Mouse (Mus musculus) embryonic fibroblast, embryonic 13.5 days (primary cell): ENCODE results near the gene Xlr. TPM values are rescaled to one million over a fixed set of nuclear protein-coding genes. Genes with fewer than 3 reads are reported as not detected.
"Not testable (repeated sequence)": the region's sequence is repeated elsewhere in the genome, so short reads cannot be mapped to it uniquely, and the experiment has no call there.

Experiments
- H3K27ac ChIP-seq: 2 replicates; pipeline ENCODE4 v1.5.1; 2012; ENCODE audit warnings: low read length, control low read depth, inconsistent platforms; ENCODE audit not compliant: insufficient read depth
- H3K4me1 ChIP-seq: 2 replicates; pipeline ENCODE4 v1.6.1; 2011; ENCODE audit warnings: low read length; ENCODE audit not compliant: control insufficient read depth, insufficient read depth
- H3K4me3 ChIP-seq: 2 replicates; pipeline ENCODE4 v1.5.1; 2011; ENCODE audit warnings: mild to moderate bottlenecking, control low read depth, low read length; ENCODE audit not compliant: insufficient read depth
- CTCF ChIP-seq: IDR thresholded peaks from 2 replicates; pipeline ENCODE4 v1.5.1; 2011; ENCODE audit warnings: mild to moderate bottlenecking, control low read depth, low read length, moderate library complexity, borderline replicate concordance; ENCODE audit not compliant: insufficient read depth
- POLR2A ChIP-seq: IDR thresholded peaks from 2 replicates; pipeline ENCODE4 v1.6.1; 2011; ENCODE audit warnings: low read depth, mild to moderate bottlenecking, control low read depth, low read length, moderate library complexity
- polyA plus RNA-seq: library from polyadenylated mRNA; stranded (reverse); fragments of >200 nt; gene quantifications from 2 replicates; pipeline ENCODE4 v1.2.4, GENCODE M21; 2011; ENCODE audit warnings: low read depth; ENCODE audit not compliant: missing spikeins, insufficient read length

The Xlr gene
- polyA plus RNA-seq: 1.5 TPM in 1 of 2 replicates, not detected in the other

DNA sequence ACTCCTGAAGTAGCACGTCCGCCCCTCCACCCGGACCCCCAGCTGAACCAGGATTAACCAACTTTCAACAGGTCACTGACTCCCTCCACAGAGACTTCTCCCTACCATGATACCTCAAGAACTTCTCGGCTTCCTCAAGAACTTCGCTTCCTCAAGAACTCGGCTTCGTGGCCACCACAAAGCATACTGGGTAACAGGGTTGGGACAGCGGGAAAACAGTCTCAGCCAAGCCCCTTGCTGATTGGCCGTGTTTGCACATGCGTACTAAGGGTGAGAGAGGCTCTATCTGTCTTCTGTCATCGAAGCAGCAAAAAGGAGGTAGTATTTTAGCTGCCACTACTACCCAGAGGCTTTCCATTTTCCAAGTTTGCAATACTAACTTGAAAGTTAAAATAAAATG is at the start of gene Xlr:
Gene Xlr (minus strand): TSS at position 188 of the 400 bp plus-strand sequence.
- not testable (repeated sequence) for H3K27ac ChIP-seq, H3K4me1 ChIP-seq, H3K4me3 ChIP-seq

DNA sequence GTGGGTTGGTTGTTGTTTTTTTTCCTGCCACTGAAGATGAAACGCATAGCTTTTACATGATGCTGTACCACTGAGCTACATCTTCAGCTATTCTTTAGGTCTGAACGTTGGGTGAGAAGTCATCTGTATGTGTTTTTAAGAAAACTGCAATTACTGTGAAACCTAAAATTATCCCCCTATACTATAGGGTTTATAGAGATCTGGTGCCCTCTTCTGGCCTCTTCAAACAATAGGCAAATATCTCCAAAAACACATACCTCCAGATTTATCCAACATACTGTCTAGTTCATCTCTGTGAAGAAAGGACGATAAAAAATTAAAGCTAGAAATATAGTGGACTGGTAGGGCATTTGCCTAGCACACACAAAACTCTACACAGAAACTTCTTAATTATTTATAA is 1.6 kb upstream of the Xlr start:
- no peak overlapping the region for H3K27ac ChIP-seq
- no peaks in the 10 kb centered on the region for H3K4me1 ChIP-seq
- TF ChIP-seq POLR2A (no peak), CTCF (no peak)
- no peak overlapping the region for H3K4me3 ChIP-seq

DNA sequence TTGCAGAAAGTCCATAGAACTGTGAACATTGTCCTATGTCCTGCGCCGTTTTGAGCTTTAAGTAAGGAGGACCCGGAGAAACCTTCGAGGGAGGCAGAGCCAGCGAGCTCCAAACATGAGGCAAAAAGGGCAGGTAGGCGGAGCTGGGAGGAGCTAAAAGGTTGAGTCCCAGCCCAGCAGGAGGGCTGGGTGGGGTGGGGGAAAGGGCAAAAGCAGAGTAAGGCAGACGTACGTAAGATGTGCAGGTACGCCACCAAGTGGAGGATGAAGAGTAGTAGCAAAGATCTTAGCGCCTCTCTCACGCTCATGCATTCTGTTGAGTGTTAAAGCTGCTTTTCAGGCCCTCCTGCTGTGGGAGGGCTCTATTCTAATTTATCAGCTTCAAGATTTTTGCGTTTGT is 21.2 kb downstream of the Xlr start, which contains the start of gene Zfp36l3:
Gene Zfp36l3 (minus strand): TSS at position 119 of the 400 bp plus-strand sequence.
- TF ChIP-seq POLR2A (no peak), CTCF (no peak)
- H3K4me3 ChIP-seq: no peak within 1 kb of the TSS
- H3K27ac ChIP-seq: no peak within 1 kb of the TSS
- no peaks in the 10 kb centered on the region for H3K4me1 ChIP-seq

DNA sequence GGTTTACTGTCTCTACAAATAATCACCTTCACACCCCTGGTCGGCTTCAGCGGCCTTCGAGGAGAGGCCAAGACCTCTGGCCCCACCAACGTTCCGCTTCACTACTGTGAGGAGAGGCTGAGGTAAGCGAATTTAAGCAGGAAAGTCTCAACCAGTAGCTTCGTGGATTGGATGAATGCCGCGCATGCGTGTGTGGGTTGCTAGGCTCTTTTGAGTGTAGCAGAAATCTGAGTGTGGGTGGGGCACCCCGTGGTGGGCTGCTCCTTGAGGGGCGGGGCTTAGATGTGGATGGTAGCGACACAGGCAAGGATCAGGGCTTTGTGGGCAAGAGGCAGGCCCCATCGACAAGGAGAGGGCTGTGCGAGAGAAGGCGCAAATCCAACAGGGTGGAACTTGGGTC is 39.8 kb downstream of the Xlr start, which contains the start of gene 1700013H16Rik:
Gene 1700013H16Rik (minus strand): TSS at position 96 of the 400 bp plus-strand sequence.
- TF ChIP-seq CTCF: no peak
- no peak for TF ChIP-seq POLR2A
- H3K27ac ChIP-seq: no peak within 1 kb of the TSS
- H3K4me3 ChIP-seq: no peak within 1 kb of the TSS
- H3K4me1 ChIP-seq: no peaks in the 10 kb centered on the region

DNA sequence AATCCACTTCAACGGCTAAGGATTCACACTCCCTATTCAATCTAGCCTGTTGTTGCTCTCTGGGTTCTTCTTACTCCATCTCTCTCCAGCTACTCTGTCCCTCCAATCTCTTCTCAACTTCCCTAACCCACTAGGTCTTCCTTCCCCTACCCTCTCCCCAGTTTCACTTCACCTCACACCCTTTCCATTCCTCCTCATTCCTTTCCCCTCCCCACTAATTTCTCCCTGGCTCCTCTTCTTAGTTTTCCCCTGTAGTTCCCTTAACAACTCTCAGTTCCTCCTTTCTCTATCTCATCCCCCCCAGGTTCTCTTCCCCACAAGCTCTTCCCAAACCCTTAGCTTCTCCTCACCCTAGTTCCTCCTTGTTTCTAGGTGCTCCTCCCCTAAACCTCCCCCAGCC is 44.7 kb downstream of the Xlr start:
- no peak overlapping the region for H3K4me3 ChIP-seq
- H3K4me1 ChIP-seq: no peaks in the 10 kb centered on the region
- H3K27ac ChIP-seq: no peak overlapping the region
- TF ChIP-seq POLR2A (no peak), CTCF (no peak)

DNA sequence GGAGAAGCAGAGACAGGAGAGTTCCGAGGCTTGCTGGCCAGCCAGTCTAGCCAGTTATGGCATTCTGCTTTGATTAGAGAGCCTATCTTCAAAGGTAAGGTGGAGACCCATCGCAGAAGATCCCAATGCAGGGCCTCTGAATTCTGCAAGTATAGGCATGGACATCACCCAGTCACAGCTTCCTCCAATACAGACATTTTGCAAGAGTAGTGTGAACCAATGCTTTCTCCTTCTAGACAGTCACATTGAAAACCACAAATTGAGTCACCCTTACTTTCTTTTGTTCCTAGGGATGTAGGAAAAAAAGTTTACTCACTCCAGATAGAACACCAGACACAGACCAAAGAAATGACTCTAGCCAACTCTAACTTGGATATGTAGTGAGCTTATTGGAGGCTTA is 68.5 kb downstream of the Xlr start:
- H3K27ac ChIP-seq: no peak overlapping the region
- no peak for TF ChIP-seq CTCF
- TF ChIP-seq POLR2A: no peak
- H3K4me1 ChIP-seq: no peaks in the 10 kb centered on the region
- H3K4me3 ChIP-seq: no peak overlapping the region

Other genes with a start within 250 kb of the Xlr start
- 14.5 and 15.6 TPM in 2 replicates for gene Rtl8c, start 189.7 kb downstream of the Xlr start, polyA plus RNA-seq
- gene Gm14597, start 188.7 kb downstream of the Xlr start, polyA plus RNA-seq: not detected in 2 replicates
- gene Rtl8a, start 154.0 kb downstream of the Xlr start, polyA plus RNA-seq: 41.2 and 46.1 TPM in 2 replicates
- 42.5 and 45.2 TPM in 2 replicates for gene Rtl8b, start 127.3 kb downstream of the Xlr start, polyA plus RNA-seq
- gene 4930502E18Rik, start 72.9 kb downstream of the Xlr start, polyA plus RNA-seq: not detected in 2 replicates
- gene 1700013H16Rik, start 39.9 kb downstream of the Xlr start, polyA plus RNA-seq: not detected in 2 replicates
- gene Zfp36l3, start 21.3 kb downstream of the Xlr start, polyA plus RNA-seq: not detected in 2 replicates